Mouse (Mus musculus): Measurements from ENCODE around the gene Shisa4. TPM values are rescaled to one million over a fixed set of nuclear protein-coding genes. Genes with fewer than 3 reads are reported as not detected.

The Shisa4 gene
- polyA plus RNA-seq, 1 experiment, result 15.0 TPM

GRCm38 (mm10) chr1:135369415-135369814, 5.6 kb downstream of the Shisa4 start:
- Histone ChIP-seq H3K27ac (ENCODE audit: insufficient read depth, low read length) (no peak overlapping the region), H3K4me1 (ENCODE audit: control insufficient read depth, insufficient read depth, low read length) (peaks cover 3% of the 10 kb centered on the region), H3K27me3 (ENCODE audit: control insufficient read depth, insufficient read depth, low read length, poor library complexity, severe bottlenecking) (no peaks in the 10 kb centered on the region), H3K4me3 (ENCODE audit: low read depth, low read length) (no peak overlapping the region), H3K9me3 (replicated peaks; ENCODE audit: control insufficient read depth, insufficient read depth, low read length, poor library complexity, severe bottlenecking) (no peaks in the 10 kb centered on the region), H3K36me3 (ENCODE audit: control insufficient read depth, insufficient read depth, low read length, poor library complexity, severe bottlenecking) (no peaks in the 10 kb centered on the region), H3K9ac (ENCODE audit: low read depth, poor library complexity, severe bottlenecking) (no peak overlapping the region)
- TF ChIP-seq EP300 (IDR thresholded peaks at IDR 0.05; ENCODE audit: insufficient read depth, low read depth, low read length) (no peak), CTCF (IDR thresholded peaks at IDR 0.05; ENCODE audit: low read depth, low read length) (no peak), POLR2A (IDR thresholded peaks at IDR 0.05; ENCODE audit: insufficient read depth, low read length) (no peak)

GRCm38 (mm10) chr1:135368982-135369381, 6.1 kb downstream of the Shisa4 start:
- peaks cover 4% of the 10 kb centered on the region for H3K4me1 ChIP-seq (ENCODE audit: control insufficient read depth, insufficient read depth, low read length)
- no peaks in the 10 kb centered on the region for H3K27me3 ChIP-seq (ENCODE audit: control insufficient read depth, insufficient read depth, low read length, poor library complexity, severe bottlenecking)
- H3K27ac ChIP-seq (ENCODE audit: insufficient read depth, low read length), result no peak overlapping the region
- H3K9ac ChIP-seq (ENCODE audit: low read depth, poor library complexity, severe bottlenecking), result peak overlapping the region; percentile 31
- no peak overlapping the region for H3K4me3 ChIP-seq (ENCODE audit: low read depth, low read length)
- TF ChIP-seq EP300 (IDR thresholded peaks at IDR 0.05; ENCODE audit: insufficient read depth, low read depth, low read length), result no peak
- peak; percentile 53 for TF ChIP-seq CTCF (IDR thresholded peaks at IDR 0.05; ENCODE audit: low read depth, low read length)
- no peak for TF ChIP-seq POLR2A (IDR thresholded peaks at IDR 0.05; ENCODE audit: insufficient read depth, low read length)
- no peaks in the 10 kb centered on the region for H3K9me3 ChIP-seq (replicated peaks; ENCODE audit: control insufficient read depth, insufficient read depth, low read length, poor library complexity, severe bottlenecking)
- no peaks in the 10 kb centered on the region for H3K36me3 ChIP-seq (ENCODE audit: control insufficient read depth, insufficient read depth, low read length, poor library complexity, severe bottlenecking)

DNA sequence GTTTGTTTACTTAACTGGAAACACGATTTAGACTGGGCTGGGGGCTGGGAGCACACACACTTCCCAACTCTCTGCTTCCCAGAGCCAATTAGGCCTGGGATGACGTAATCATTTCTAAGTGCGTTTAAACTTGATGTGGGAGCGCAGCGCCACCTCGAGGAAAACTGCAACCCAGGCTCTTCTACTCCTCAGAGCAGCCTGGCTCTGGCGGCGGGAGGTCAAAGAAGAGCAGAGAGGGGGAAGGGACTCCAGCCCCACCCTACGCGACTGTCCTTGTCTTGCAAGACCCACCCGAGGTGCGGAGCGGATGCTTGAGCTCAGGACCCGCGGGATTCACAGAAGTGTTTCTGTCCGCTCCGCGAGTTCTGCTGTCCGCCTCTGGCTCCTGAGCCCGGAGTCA, 6.8 kb downstream of the Shisa4 start:
- no peaks in the 10 kb centered on the region for H3K9me3 ChIP-seq (replicated peaks; ENCODE audit: control insufficient read depth, insufficient read depth, low read length, poor library complexity, severe bottlenecking)
- peak overlapping the region; percentile 31 for H3K9ac ChIP-seq (ENCODE audit: low read depth, poor library complexity, severe bottlenecking)
- H3K4me3 ChIP-seq (ENCODE audit: low read depth, low read length), result peak overlapping the region; percentile 57
- peaks cover 4% of the 10 kb centered on the region for H3K4me1 ChIP-seq (ENCODE audit: control insufficient read depth, insufficient read depth, low read length)
- no peaks in the 10 kb centered on the region for H3K36me3 ChIP-seq (ENCODE audit: control insufficient read depth, insufficient read depth, low read length, poor library complexity, severe bottlenecking)
- H3K27ac ChIP-seq (ENCODE audit: insufficient read depth, low read length), result no peak overlapping the region
- no peaks in the 10 kb centered on the region for H3K27me3 ChIP-seq (ENCODE audit: control insufficient read depth, insufficient read depth, low read length, poor library complexity, severe bottlenecking)
- peak; percentile 62; the same call in 1 of the 2 replicates for TF ChIP-seq EP300 (IDR thresholded peaks at IDR 0.05; ENCODE audit: insufficient read depth, low read depth, low read length)
- peak; percentile 86 for TF ChIP-seq CTCF (IDR thresholded peaks at IDR 0.05; ENCODE audit: low read depth, low read length)
- no peak for TF ChIP-seq POLR2A (IDR thresholded peaks at IDR 0.05; ENCODE audit: insufficient read depth, low read length)

- H3K27ac ChIP-seq (ENCODE audit: insufficient read depth, low read length), result no peak overlapping the region
- H3K4me3 ChIP-seq (ENCODE audit: low read depth, low read length), result no peak overlapping the region
- TF ChIP-seq POLR2A (IDR thresholded peaks at IDR 0.05; ENCODE audit: insufficient read depth, low read length), result no peak
- TF ChIP-seq EP300 (IDR thresholded peaks at IDR 0.05; ENCODE audit: insufficient read depth, low read depth, low read length), result no peak
- no peak for TF ChIP-seq CTCF (IDR thresholded peaks at IDR 0.05; ENCODE audit: low read depth, low read length)
- peaks cover 4% of the 10 kb centered on the region for H3K4me1 ChIP-seq (ENCODE audit: control insufficient read depth, insufficient read depth, low read length)
- no peaks in the 10 kb centered on the region for H3K36me3 ChIP-seq (ENCODE audit: control insufficient read depth, insufficient read depth, low read length, poor library complexity, severe bottlenecking)
- no peak overlapping the region for H3K9ac ChIP-seq (ENCODE audit: low read depth, poor library complexity, severe bottlenecking)
- H3K9me3 ChIP-seq (replicated peaks; ENCODE audit: control insufficient read depth, insufficient read depth, low read length, poor library complexity, severe bottlenecking), result no peaks in the 10 kb centered on the region
- no peaks in the 10 kb centered on the region for H3K27me3 ChIP-seq (ENCODE audit: control insufficient read depth, insufficient read depth, low read length, poor library complexity, severe bottlenecking)
Observed at GRCm38 (mm10) chr1:135367595-135367994, 7.4 kb downstream of the Shisa4 start.

- no peak overlapping the region for H3K27ac ChIP-seq (ENCODE audit: insufficient read depth, low read length)
- TF ChIP-seq CTCF (IDR thresholded peaks at IDR 0.05; ENCODE audit: low read depth, low read length) (no peak), EP300 (IDR thresholded peaks at IDR 0.05; ENCODE audit: insufficient read depth, low read depth, low read length) (no peak), POLR2A (IDR thresholded peaks at IDR 0.05; ENCODE audit: insufficient read depth, low read length) (no peak)
- H3K36me3 ChIP-seq (ENCODE audit: control insufficient read depth, insufficient read depth, low read length, poor library complexity, severe bottlenecking), result no peaks in the 10 kb centered on the region
- H3K4me1 ChIP-seq (ENCODE audit: control insufficient read depth, insufficient read depth, low read length), result peaks cover 4% of the 10 kb centered on the region
- H3K9ac ChIP-seq (ENCODE audit: low read depth, poor library complexity, severe bottlenecking), result no peak overlapping the region
- no peaks in the 10 kb centered on the region for H3K27me3 ChIP-seq (ENCODE audit: control insufficient read depth, insufficient read depth, low read length, poor library complexity, severe bottlenecking)
- H3K9me3 ChIP-seq (replicated peaks; ENCODE audit: control insufficient read depth, insufficient read depth, low read length, poor library complexity, severe bottlenecking), result peaks cover 2% of the 10 kb centered on the region; the same call in 1 of the 2 replicates
- no peak overlapping the region for H3K4me3 ChIP-seq (ENCODE audit: low read depth, low read length)
Observed at GRCm38 (mm10) chr1:135367005-135367404, 8.0 kb downstream of the Shisa4 start.

- Histone ChIP-seq H3K9ac (ENCODE audit: low read depth, poor library complexity, severe bottlenecking) (no peak overlapping the region), H3K9me3 (replicated peaks; ENCODE audit: control insufficient read depth, insufficient read depth, low read length, poor library complexity, severe bottlenecking) (peaks cover 2% of the 10 kb centered on the region; the same call in 1 of the 2 replicates), H3K4me3 (ENCODE audit: low read depth, low read length) (no peak overlapping the region), H3K27ac (ENCODE audit: insufficient read depth, low read length) (no peak overlapping the region), H3K36me3 (ENCODE audit: control insufficient read depth, insufficient read depth, low read length, poor library complexity, severe bottlenecking) (no peaks in the 10 kb centered on the region), H3K4me1 (ENCODE audit: control insufficient read depth, insufficient read depth, low read length) (peaks cover 4% of the 10 kb centered on the region), H3K27me3 (ENCODE audit: control insufficient read depth, insufficient read depth, low read length, poor library complexity, severe bottlenecking) (no peaks in the 10 kb centered on the region)
- TF ChIP-seq EP300 (IDR thresholded peaks at IDR 0.05; ENCODE audit: insufficient read depth, low read depth, low read length), result no peak
Observed at GRCm38 (mm10) chr1:135366380-135366779, 8.7 kb downstream of the Shisa4 start.
